Mouse (Mus musculus) embryonic fibroblast, embryonic 13.5 days (primary cell): ENCODE measurements around the gene Mdk.

Experiments
- CTCF ChIP-seq: IDR thresholded peaks from 2 replicates; pipeline ENCODE4 v1.5.1; 2011; ENCODE audit warnings: mild to moderate bottlenecking, control low read depth, low read length, moderate library complexity, borderline replicate concordance; ENCODE audit not compliant: insufficient read depth
- POLR2A ChIP-seq: IDR thresholded peaks from 2 replicates; pipeline ENCODE4 v1.6.1; 2011; ENCODE audit warnings: low read depth, mild to moderate bottlenecking, control low read depth, low read length, moderate library complexity

DNA sequence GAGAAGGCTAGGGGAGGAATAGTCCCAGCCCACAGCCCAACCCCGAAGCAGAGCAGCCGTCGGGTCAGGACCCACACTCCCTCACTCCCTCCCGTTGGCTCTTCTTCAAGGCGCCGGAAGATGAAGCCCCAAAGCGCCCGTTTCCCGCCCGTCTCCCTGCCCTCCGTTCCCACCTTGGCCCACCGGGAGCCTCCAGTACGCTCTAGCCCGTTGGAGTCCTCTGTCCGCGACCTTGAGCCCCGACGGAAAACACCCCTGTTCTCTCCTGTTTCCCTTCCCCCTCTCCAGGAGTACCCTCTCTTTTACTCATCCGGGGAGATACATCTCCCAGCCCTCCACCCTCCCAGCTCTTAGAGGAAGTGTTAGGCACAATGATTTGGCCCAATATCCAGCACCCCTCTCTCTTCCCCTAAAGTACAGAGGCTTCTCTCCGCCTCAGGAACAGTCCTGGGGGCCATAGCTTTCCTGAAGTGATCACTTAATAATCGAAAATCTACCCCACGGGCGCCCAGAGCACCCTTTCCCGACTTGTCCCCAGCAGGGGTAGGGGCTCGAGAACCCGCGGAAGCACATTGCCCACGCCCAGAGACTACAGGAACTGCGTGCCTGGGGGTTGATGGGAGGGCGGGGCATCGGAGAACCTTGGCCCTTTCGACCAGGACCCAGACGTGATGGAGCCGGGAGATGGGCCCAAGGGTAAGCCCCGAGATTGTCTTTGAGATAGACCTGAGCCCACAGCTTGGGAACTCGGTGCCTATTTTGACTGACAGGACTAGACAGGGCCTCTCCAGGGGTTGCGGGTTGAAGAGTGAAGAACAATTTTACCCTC is 9.3 kb downstream of the Mdk start:
- no peak for TF ChIP-seq POLR2A
- TF ChIP-seq CTCF = no peak
